Mouse (Mus musculus) myocyte (in vitro differentiated cells): ENCODE measurements at regions not wholly inside any gene's neighbourhood (a gene's known extent, or its start where the extent isn't known, plus 50 kb on each side); places are given as distances from the start of the nearest gene placed in this dataset.

ENCODE experiments used
- H3K27me3 ChIP-seq: one replicate; pipeline ENCODE4 v1.6.1; 2011; ENCODE audit not compliant: control insufficient read depth, insufficient read depth, insufficient read length
- H3K36me3 ChIP-seq: one replicate; pipeline ENCODE4 v1.6.1; 2011; ENCODE audit not compliant: control insufficient read depth, insufficient read depth
- H3K4me2 ChIP-seq: one replicate; pipeline ENCODE4 v1.6.1; 2011; ENCODE audit warnings: low read depth, control low read depth
- H3K4me3 ChIP-seq: one replicate; pipeline ENCODE4 v1.5.1; 2011; ENCODE audit warnings: mild to moderate bottlenecking, control low read depth, moderate library complexity
- H3K79me2 ChIP-seq: one replicate; pipeline ENCODE4 v1.6.1; 2011; ENCODE audit not compliant: control insufficient read depth, insufficient read depth
- H3ac ChIP-seq: one replicate; pipeline ENCODE4 v1.6.1; 2011; ENCODE audit not compliant: control insufficient read depth, insufficient read length
- CEBPB ChIP-seq: IDR thresholded peaks from 2 replicates; pipeline ENCODE4 v1.6.1; 2011; ENCODE audit warnings: mild to moderate bottlenecking, moderate library complexity; ENCODE audit not compliant: poor library complexity, insufficient read depth, severe bottlenecking
- E2F4 ChIP-seq: IDR thresholded peaks from one replicate; pipeline ENCODE4 v1.6.1; 2011; ENCODE audit warnings: mild to moderate bottlenecking, control low read depth, moderate library complexity; ENCODE audit not compliant: insufficient read depth
- MAX ChIP-seq: IDR thresholded peaks from one replicate; pipeline ENCODE4 v1.6.1; 2011; ENCODE audit warnings: low read depth, mild to moderate bottlenecking, control low read depth
- MYOD1 ChIP-seq, 3 experiments: IDR thresholded peaks; one replicate each; pipeline ENCODE4 v1.6.1; 2011; ENCODE audit warnings: control low read depth in 2 of 3, low read depth in 2 of 3, mild to moderate bottlenecking in 2 of 3, moderate library complexity in 1 of 3; ENCODE audit not compliant: insufficient read length in 2 of 3, control insufficient read depth in 1 of 3
- MYOG ChIP-seq, 3 experiments: IDR thresholded peaks; one replicate each; pipeline ENCODE4 v1.6.1; 2011; ENCODE audit warnings: control low read depth in 2 of 3, low read depth in 2 of 3, mild to moderate bottlenecking in 2 of 3; ENCODE audit not compliant: insufficient read length in 2 of 3, control insufficient read depth in 1 of 3, insufficient read depth in 1 of 3
- POLR2A ChIP-seq: IDR thresholded peaks from one replicate; pipeline ENCODE4 v1.6.1; 2011; ENCODE audit warnings: low read depth, mild to moderate bottlenecking, control low read depth, moderate library complexity; ENCODE audit not compliant: insufficient read length
- POLR2AphosphoS2 ChIP-seq: IDR thresholded peaks from one replicate; pipeline ENCODE4 v1.6.1; 2011; ENCODE audit warnings: low read depth, control low read depth; ENCODE audit not compliant: insufficient read length
- REST ChIP-seq: IDR thresholded peaks from one replicate; pipeline ENCODE4 v1.6.1; 2011; ENCODE audit warnings: mild to moderate bottlenecking, control low read depth, moderate library complexity; ENCODE audit not compliant: insufficient read depth, insufficient read length
- SRF ChIP-seq: IDR thresholded peaks from one replicate; pipeline ENCODE4 v1.6.1; 2011; ENCODE audit warnings: low read depth; ENCODE audit not compliant: control insufficient read depth, insufficient read length
- TCF12 ChIP-seq: IDR thresholded peaks from one replicate; pipeline ENCODE4 v1.6.1; 2011; ENCODE audit warnings: mild to moderate bottlenecking, control low read depth; ENCODE audit not compliant: poor library complexity, insufficient read depth, severe bottlenecking
- TCF3 ChIP-seq: IDR thresholded peaks from one replicate; pipeline ENCODE4 v1.6.1; 2011; ENCODE audit warnings: low read depth, control low read depth; ENCODE audit not compliant: insufficient read length
- USF1 ChIP-seq: IDR thresholded peaks from one replicate; pipeline ENCODE4 v1.6.1; 2011; ENCODE audit warnings: low read depth, mild to moderate bottlenecking, control low read depth, moderate library complexity

DNA sequence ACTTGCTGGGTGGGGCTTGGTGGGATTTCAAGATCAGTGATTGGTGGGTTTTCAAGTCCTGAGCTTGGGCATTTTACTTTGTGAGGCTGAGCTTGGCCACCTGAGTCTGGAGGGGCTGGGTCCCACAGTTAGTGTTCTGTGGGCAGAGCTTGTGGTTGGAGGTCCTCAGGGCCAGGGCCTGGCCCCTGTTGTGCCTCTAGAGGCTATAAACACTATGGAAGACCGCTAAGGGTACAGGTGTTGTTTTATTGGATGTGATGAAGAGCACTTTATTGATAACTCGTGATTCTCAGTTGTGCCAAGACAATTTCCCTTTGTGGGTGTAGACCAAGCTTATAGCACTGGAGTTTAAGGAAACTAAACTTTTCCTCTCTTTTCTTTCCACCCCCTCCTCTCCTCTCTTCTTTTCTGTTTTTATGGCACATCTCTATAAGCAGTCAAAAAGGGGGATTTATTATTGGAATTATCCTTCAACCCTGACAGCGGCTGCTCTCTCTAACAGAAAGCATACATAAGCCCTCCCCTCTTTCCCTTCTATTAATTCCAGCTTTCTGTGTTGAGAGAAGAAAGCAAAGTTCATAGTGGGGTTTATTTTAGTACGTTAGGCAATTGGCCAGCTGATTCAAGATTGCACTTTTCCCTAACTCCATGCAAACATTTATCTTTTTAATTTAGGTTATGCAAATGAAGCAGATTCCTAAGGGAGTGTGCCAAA, 332.0 kb upstream of the Rnaseh2b start:
- no peak overlapping the region for H3K4me2 ChIP-seq
- no peaks in the 10 kb centered on the region for H3K36me3 ChIP-seq
- no peak overlapping the region for H3K4me3 ChIP-seq
- H3ac ChIP-seq = no peak overlapping the region
- TF ChIP-seq MYOD1 (IDR thresholded peaks at IDR 0.05; ENCODE audit: control insufficient read depth in 1 of 3, insufficient read length in 2 of 3, low read depth in 2 of 3) (no peak), POLR2A (no peak), CEBPB (no peak), MAX (no peak), MYOG (IDR thresholded peaks at IDR 0.05; ENCODE audit: control insufficient read depth in 1 of 3, insufficient read depth in 1 of 3, insufficient read length in 2 of 3, low read depth in 2 of 3) (no peak), SRF (no peak), E2F4 (no peak), TCF3 (no peak)
- H3K27me3 ChIP-seq = no peaks in the 10 kb centered on the region
- H3K79me2 ChIP-seq = no peaks in the 10 kb centered on the region

DNA sequence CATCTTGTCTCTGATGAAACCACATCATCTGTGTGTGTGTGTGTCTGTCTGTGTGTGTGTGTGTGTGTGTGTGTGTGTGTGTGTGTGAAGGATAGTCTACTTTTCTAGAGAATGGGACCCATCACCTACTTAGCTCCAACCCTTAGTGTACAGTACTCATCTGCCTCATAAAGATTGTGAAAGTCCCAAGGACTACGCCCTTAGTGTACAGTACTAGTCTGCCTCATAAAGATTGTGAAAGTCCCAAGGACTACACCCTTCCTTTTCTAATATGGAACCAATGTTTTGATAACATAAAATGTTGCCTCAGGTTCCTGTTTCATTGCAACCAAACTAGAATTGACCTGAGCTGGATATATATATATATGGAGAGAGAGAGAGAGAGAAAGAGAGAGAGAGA, 323.9 kb upstream of the Rnaseh2b start:
- H3K4me3 ChIP-seq = no peak overlapping the region
- no peak overlapping the region for H3K4me2 ChIP-seq
- H3K27me3 ChIP-seq = no peaks in the 10 kb centered on the region
- H3K79me2 ChIP-seq = no peaks in the 10 kb centered on the region
- H3K36me3 ChIP-seq = no peaks in the 10 kb centered on the region
- TF ChIP-seq REST (no peak), E2F4 (no peak), POLR2AphosphoS2 (no peak), MYOD1 (IDR thresholded peaks at IDR 0.05; ENCODE audit: control insufficient read depth in 1 of 3, insufficient read length in 2 of 3, low read depth in 2 of 3) (no peak), MYOG (IDR thresholded peaks at IDR 0.05; ENCODE audit: control insufficient read depth in 1 of 3, insufficient read depth in 1 of 3, insufficient read length in 2 of 3, low read depth in 2 of 3) (no peak), TCF12 (no peak), TCF3 (no peak), POLR2A (no peak), SRF (no peak), CEBPB (no peak), MAX (no peak), USF1 (no peak)
- no peak overlapping the region for H3ac ChIP-seq

DNA sequence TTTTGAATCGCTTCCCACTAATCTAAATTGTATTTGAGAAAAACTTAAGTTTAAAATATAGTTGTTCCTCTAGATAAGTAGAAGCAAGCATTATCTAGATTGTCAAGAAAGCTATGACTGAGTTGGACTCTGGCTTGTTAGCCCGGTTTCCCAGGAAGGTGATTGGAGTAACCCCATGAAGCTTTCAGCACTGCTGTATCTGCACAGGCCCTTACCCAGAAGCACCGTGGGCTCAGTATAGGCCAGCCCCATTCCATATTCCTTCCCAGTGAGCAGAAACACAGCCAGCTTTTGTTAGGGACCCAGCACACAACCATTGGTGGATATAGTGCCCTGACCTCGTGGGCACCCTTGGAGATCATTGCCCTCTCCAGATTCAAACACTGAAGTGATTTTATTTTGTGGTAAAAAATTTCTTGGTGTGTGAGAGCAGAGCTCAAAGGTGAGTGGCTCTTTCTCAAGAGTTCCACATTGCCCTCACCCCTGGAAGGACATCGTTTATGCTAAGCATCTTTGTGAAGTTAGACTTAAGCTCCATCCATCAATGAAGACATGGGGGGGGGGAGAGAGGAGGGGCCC, 323.3 kb upstream of the Rnaseh2b start:
- Histone ChIP-seq H3ac (no peak overlapping the region), H3K36me3 (no peaks in the 10 kb centered on the region), H3K27me3 (no peaks in the 10 kb centered on the region), H3K4me3 (no peak overlapping the region), H3K79me2 (no peaks in the 10 kb centered on the region), H3K4me2 (no peak overlapping the region)
- TF ChIP-seq MYOG (IDR thresholded peaks at IDR 0.05; ENCODE audit: control insufficient read depth in 1 of 3, insufficient read depth in 1 of 3, insufficient read length in 2 of 3, low read depth in 2 of 3) = no peak

DNA sequence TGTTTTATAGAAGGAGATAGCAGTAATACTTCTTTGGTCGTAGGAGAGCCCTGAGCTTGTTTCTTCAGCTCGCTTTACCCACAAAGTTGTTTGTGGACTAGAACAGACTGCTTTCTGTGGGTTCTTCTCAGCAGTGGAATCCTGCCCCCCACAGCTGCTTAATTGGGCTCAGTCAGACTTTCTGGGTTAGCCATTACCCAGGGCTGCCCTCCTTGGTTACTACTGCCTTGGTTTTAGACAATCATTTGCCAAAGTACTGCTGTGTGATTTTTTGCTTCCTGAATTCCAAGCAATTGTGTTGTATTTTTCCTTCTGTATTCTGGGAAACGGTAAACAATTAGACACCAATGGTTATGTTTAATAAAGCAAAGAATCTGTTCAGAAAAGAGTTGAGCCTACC, 321.8 kb upstream of the Rnaseh2b start:
- H3K4me3 ChIP-seq = no peak overlapping the region
- H3K4me2 ChIP-seq = no peak overlapping the region
- TF ChIP-seq MYOG (IDR thresholded peaks at IDR 0.05; ENCODE audit: control insufficient read depth in 1 of 3, insufficient read depth in 1 of 3, insufficient read length in 2 of 3, low read depth in 2 of 3) = no peak
- no peak overlapping the region for H3ac ChIP-seq
- no peaks in the 10 kb centered on the region for H3K27me3 ChIP-seq
- no peaks in the 10 kb centered on the region for H3K36me3 ChIP-seq
- no peaks in the 10 kb centered on the region for H3K79me2 ChIP-seq

DNA sequence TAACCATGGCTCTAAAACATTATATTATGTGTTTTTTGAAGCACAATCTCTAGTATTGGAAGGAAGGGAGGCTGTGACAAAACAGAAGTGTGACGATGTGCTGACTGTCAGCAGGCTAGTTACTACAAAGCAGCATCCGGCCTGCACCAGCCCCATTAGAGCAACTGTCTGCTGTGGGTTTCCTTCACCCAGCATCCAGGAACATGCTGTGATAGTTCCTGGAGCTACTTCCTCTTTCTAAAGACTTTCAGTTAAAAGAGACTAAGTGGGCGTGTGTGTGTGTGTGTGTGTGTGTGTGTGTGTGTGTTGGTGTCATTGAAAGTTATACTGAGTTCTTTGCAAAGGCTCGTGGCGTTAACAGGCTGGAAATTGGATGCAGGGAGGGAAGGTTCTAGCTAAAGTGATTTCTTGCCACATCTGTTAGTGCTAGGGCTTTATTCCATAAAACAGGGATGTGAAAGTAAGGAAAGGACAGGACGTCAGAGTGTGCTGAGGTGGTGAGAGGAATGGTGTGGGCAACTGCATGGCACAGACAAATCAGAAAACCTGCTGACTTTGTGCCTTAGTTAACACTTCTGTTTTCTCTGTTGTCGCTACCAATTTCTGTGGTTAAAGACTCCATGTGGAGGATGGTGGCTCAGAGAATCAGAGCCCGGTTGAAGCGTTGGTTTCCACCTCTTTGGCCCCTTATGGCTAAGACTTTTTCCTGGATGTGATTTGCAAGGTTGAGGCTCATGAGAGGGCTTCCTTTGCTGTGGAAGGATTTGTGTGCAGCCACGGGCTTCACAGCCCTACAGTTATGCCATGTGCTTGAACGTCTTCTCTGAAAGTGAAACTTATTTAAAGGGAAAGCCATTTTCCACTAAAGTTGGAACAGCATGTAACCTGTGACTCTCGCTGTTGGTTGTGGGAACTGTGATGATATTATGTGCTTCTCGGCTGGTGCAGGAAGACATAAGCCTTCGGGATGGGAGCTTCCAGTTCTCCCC, 321.0 kb upstream of the Rnaseh2b start:
- Histone ChIP-seq H3K27me3 (no peaks in the 10 kb centered on the region), H3K79me2 (no peaks in the 10 kb centered on the region), H3ac (no peak overlapping the region), H3K4me2 (no peak overlapping the region), H3K4me3 (no peak overlapping the region), H3K36me3 (no peaks in the 10 kb centered on the region)
- TF ChIP-seq TCF3 = no peak
- no peak for TF ChIP-seq REST
- no peak for TF ChIP-seq SRF
- TF ChIP-seq CEBPB = no peak
- TF ChIP-seq TCF12 = no peak
- no peak for TF ChIP-seq POLR2A
- TF ChIP-seq MAX = no peak
